Mouse (Mus musculus): ENCODE data around the gene Eif4b. TPM values are rescaled to one million over a fixed set of nuclear protein-coding genes. Genes with fewer than 3 reads are reported as not detected.

Gene Eif4b
- polyA plus RNA-seq, 1 experiment: 115 TPM

GRCm38 (mm10) chr15:102114651-102115260 lies 41.2 kb downstream of the Eif4b start:
- no peak for DNase-seq (ENCODE audit: extremely low spot score in 1 of 2, low spot score in 1 of 2)

GRCm38 (mm10) chr15:102115731-102116231 lies 42.2 kb downstream of the Eif4b start:
- DNase-seq (ENCODE audit: extremely low spot score in 1 of 2, low spot score in 1 of 2): no peak

GRCm38 (mm10) chr15:102116753-102117415 lies 43.3 kb downstream of the Eif4b start:
- DNase-seq (ENCODE audit: extremely low spot score in 1 of 2, low spot score in 1 of 2): no peak

GRCm38 (mm10) chr15:102117461-102118443 lies 44.2 kb downstream of the Eif4b start:
- DNase-seq (ENCODE audit: extremely low spot score in 1 of 2, low spot score in 1 of 2): no peak

GRCm38 (mm10) chr15:102118591-102118990 lies 45.0 kb downstream of the Eif4b start:
- no peak for DNase-seq (ENCODE audit: extremely low spot score in 1 of 2, low spot score in 1 of 2)

GRCm38 (mm10) chr15:102119121-102119830 lies 45.7 kb downstream of the Eif4b start:
- DNase-seq (ENCODE audit: extremely low spot score in 1 of 2, low spot score in 1 of 2): no peak

- no peak for DNase-seq (ENCODE audit: extremely low spot score in 1 of 2, low spot score in 1 of 2)
These were observed 46.2 kb downstream of the Eif4b start for GRCm38 (mm10) chr15:102119831-102120170.

GRCm38 (mm10) chr15:102120530-102120929 lies 47.0 kb downstream of the Eif4b start:
- DNase-seq (ENCODE audit: extremely low spot score in 1 of 2, low spot score in 1 of 2): no peak

- no peak for DNase-seq (ENCODE audit: extremely low spot score in 1 of 2, low spot score in 1 of 2)
These were observed 52.7 kb downstream of the Eif4b start for GRCm38 (mm10) chr15:102126303-102126702.

- no peak for DNase-seq (ENCODE audit: extremely low spot score in 1 of 2, low spot score in 1 of 2)
These were observed 59.7 kb downstream of the Eif4b start for GRCm38 (mm10) chr15:102133314-102133713.

GRCm38 (mm10) chr15:102134709-102135108 lies 61.1 kb downstream of the Eif4b start:
- DNase-seq (ENCODE audit: extremely low spot score in 1 of 2, low spot score in 1 of 2): no peak

GRCm38 (mm10) chr15:102135522-102136128 lies 62.1 kb downstream of the Eif4b start:
- peak in 1 of 2 experiments; percentile 34 for DNase-seq (ENCODE audit: extremely low spot score in 1 of 2, low spot score in 1 of 2)

GRCm38 (mm10) chr15:102136129-102136758 lies 62.7 kb downstream of the Eif4b start, which contains the start of gene Spryd3:
TSS of gene Spryd3 (minus strand) at chr15:102136234.
- peak; percentile 95 to 99 for DNase-seq (ENCODE audit: extremely low spot score in 1 of 2, low spot score in 1 of 2)

GRCm38 (mm10) chr15:102141120-102141519 lies 67.5 kb downstream of the Eif4b start:
- no peak for DNase-seq (ENCODE audit: extremely low spot score in 1 of 2, low spot score in 1 of 2)

GRCm38 (mm10) chr15:102142914-102143912 lies 69.6 kb downstream of the Eif4b start:
- peak in 1 of 2 experiments; percentile 65 for DNase-seq (ENCODE audit: extremely low spot score in 1 of 2, low spot score in 1 of 2)

GRCm38 (mm10) chr15:102144274-102144711 lies 70.7 kb downstream of the Eif4b start, which contains the start of gene Igfbp6:
TSS of gene Igfbp6 (plus strand) at chr15:102144362.
- no peak for DNase-seq (ENCODE audit: extremely low spot score in 1 of 2, low spot score in 1 of 2)

- DNase-seq (ENCODE audit: extremely low spot score in 1 of 2, low spot score in 1 of 2): no peak
These were observed 71.2 kb downstream of the Eif4b start for GRCm38 (mm10) chr15:102144726-102145125.

GRCm38 (mm10) chr15:102145330-102145729 lies 71.8 kb downstream of the Eif4b start:
- peak; percentile 56 to 86 for DNase-seq (ENCODE audit: extremely low spot score in 1 of 2, low spot score in 1 of 2)

Measured in frontal cortex, adult 2 months (tissue).